Mouse (Mus musculus) brain, embryonic 14.5 days (tissue): ENCODE measurements around the gene Cpd.

Experiments used
- CTCF ChIP-seq: fragments of 200-500 bp; IDR thresholded peaks from 2 replicates; pipeline ENCODE4 v1.5.1; 2012; ENCODE audit warnings: inconsistent platforms, mild to moderate bottlenecking, moderate library complexity, borderline replicate concordance; ENCODE audit not compliant: insufficient read depth, insufficient read length; ENCODE audit errors: extremely low read depth
- POLR2A ChIP-seq: fragments of 200-500 bp; IDR thresholded peaks from 2 replicates; pipeline ENCODE4 v1.6.1; 2012; ENCODE audit warnings: mild to moderate bottlenecking, inconsistent platforms, borderline replicate concordance; ENCODE audit not compliant: poor library complexity, insufficient read depth, insufficient read length, severe bottlenecking; ENCODE audit errors: extremely low read depth

DNA sequence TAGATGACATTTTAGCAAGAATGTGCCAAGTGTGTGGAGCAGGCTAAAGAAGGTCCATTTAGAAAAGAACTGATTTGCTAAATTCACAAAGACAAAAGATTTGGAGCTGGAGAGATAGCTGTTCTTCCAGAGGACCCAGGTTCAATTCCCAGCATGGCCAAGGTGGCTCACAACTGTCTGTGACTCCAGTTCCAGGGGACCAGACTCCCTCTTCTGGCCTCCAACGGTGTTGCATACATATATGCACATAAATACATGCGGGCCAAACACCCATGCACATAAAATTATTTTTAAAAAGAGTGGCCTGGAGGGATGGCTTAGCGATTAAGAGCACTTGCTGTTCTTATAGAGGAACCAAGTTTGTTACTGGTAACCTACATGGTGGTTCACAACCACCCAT is 4.7 kb upstream of the Cpd start:
- TF ChIP-seq CTCF (no peak; the same call in 1 of the 2 replicates), POLR2A (no peak)
